Mouse (Mus musculus): ENCODE data around the gene Klhl18. TPM values are rescaled to one million over a fixed set of nuclear protein-coding genes. Genes with fewer than 3 reads are reported as not detected.

Klhl18 gene
- total and polyA plus RNA-seq, 2 experiments from 2014 or later: 19.0 to 32.1 TPM

DNA sequence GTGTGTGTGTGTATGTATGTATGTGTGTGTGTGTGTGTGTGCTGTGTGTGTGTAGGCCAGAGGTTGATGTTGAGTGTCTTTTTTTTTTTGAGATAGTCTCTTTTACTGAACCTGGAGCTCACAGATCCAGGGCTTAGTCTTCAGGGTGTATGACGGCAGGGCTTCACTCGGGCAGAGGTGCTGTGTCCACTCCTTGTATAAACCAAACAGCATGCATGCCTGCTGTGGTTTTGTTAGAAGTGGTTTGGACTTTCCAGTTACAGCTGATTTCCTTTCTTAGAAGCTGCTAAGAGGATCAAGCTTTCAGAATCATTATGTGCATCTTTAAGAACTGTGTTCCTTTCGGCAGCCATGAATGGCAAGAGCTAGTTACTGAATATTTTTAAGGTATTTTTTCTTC, 18.6 kb downstream of the Klhl18 start:
- 84% methylated on average over 3 of the region's 3 CpGs for WGBS
- no peaks in the 10 kb centered on the region for H3K4me1 ChIP-seq (ENCODE audit: insufficient read depth, low read length)
- DNase-seq (ENCODE audit: low spot score): no peak
- ATAC-seq: no peak
- H3K27ac ChIP-seq: no peak overlapping the region
- TF ChIP-seq CTCF (IDR thresholded peaks at IDR 0.05; ENCODE audit: low read depth): no peak
- H3K9me3 ChIP-seq (ENCODE audit: low read length): no peaks in the 10 kb centered on the region
- H3K4me2 ChIP-seq (ENCODE audit: low read depth, low read length): no peak overlapping the region
- H3K36me3 ChIP-seq (ENCODE audit: insufficient read depth, low read length): no peaks in the 10 kb centered on the region
- no peak overlapping the region for H3K9ac ChIP-seq (replicated peaks; ENCODE audit: low read length)
- H3K4me3 ChIP-seq (ENCODE audit: low read length): no peak overlapping the region
- no peaks in the 10 kb centered on the region for H3K27me3 ChIP-seq (ENCODE audit: insufficient read depth, low read length)

DNA sequence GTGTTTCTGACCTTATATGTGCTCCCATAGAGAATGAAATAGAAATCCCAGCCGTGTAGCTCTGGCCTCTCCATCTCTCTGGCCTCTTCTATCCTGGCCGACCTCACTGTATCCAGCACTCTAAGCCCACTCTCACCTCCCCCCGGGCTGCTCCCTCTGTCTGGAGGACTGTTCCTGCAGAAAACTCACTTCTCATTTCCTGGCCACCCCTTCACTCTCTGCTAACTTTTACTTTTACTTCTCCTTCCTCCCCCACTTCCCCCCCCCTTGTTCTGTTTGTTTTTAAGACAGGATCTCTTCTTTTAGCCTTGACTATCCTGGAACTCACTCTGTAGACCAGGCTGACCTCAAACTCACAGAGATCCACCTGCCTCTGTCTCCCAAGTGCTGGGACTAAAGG, 24.0 kb downstream of the Klhl18 start:
- DNase-seq (ENCODE audit: low spot score) (no peak), ATAC-seq (no peak)
- TF ChIP-seq CTCF (IDR thresholded peaks at IDR 0.05; ENCODE audit: low read depth): no peak
- H3K9me3 ChIP-seq (ENCODE audit: low read length): no peaks in the 10 kb centered on the region
- no peak overlapping the region for H3K27ac ChIP-seq
- no peak overlapping the region for H3K4me3 ChIP-seq (ENCODE audit: low read length)
- no peaks in the 10 kb centered on the region for H3K27me3 ChIP-seq (ENCODE audit: insufficient read depth, low read length)
- H3K36me3 ChIP-seq (ENCODE audit: insufficient read depth, low read length): peaks cover 13% of the 10 kb centered on the region; the same call in 1 of the 2 replicates
- no peak overlapping the region for H3K4me2 ChIP-seq (ENCODE audit: low read depth, low read length)
- no peaks in the 10 kb centered on the region for H3K4me1 ChIP-seq (ENCODE audit: insufficient read depth, low read length)
- H3K9ac ChIP-seq (replicated peaks; ENCODE audit: low read length): no peak overlapping the region
- 83% methylated on average over 3 of the region's 3 CpGs for WGBS

- Histone ChIP-seq H3K36me3 (ENCODE audit: insufficient read depth, low read length) (peaks cover 13% of the 10 kb centered on the region; the same call in 1 of the 2 replicates), H3K27me3 (ENCODE audit: insufficient read depth, low read length) (no peaks in the 10 kb centered on the region), H3K4me2 (ENCODE audit: low read depth, low read length) (no peak overlapping the region), H3K4me1 (ENCODE audit: insufficient read depth, low read length) (no peaks in the 10 kb centered on the region), H3K9ac (replicated peaks; ENCODE audit: low read length) (no peak overlapping the region), H3K9me3 (ENCODE audit: low read length) (no peaks in the 10 kb centered on the region), H3K4me3 (ENCODE audit: low read length) (no peak overlapping the region), H3K27ac (no peak overlapping the region; the same call in 1 of the 2 replicates)
- peak; percentile 94 for DNase-seq (ENCODE audit: low spot score)
- TF ChIP-seq CTCF (IDR thresholded peaks at IDR 0.05; ENCODE audit: low read depth): peak; percentile 92
- 28% methylated on average over 11 of the region's 11 CpGs for WGBS
- ATAC-seq: peak; percentile 95
Measured at GRCm38 (mm10) chr9:110448857-110449617, 27.5 kb downstream of the Klhl18 start.

DNA sequence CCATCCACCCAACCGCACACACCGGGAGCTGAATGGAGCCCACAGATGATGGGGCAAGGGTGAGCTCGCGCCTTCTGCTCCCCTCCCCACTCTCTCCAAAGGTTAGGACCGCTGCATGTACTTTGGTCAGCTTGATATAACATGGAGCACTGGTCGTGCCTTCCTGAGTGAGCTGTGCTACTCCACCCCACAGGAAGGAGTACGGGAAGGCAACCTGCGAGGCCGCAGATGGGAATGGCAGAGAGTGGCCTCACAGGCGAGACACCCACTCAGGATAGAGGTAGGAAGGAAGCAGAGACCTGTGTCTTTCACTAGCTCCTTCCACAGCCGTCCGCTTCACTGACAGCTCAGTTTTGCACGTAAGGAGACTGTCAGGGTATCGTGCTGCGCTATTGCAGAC, 28.1 kb downstream of the Klhl18 start:
- no peaks in the 10 kb centered on the region for H3K4me1 ChIP-seq (ENCODE audit: insufficient read depth, low read length)
- peaks cover 13% of the 10 kb centered on the region; the same call in 1 of the 2 replicates for H3K36me3 ChIP-seq (ENCODE audit: insufficient read depth, low read length)
- DNase-seq (ENCODE audit: low spot score) (no peak), ATAC-seq (peak; percentile 12; the same call in 1 of the 2 replicates)
- H3K4me2 ChIP-seq (ENCODE audit: low read depth, low read length): no peak overlapping the region
- no peaks in the 10 kb centered on the region for H3K9me3 ChIP-seq (ENCODE audit: low read length)
- H3K27me3 ChIP-seq (ENCODE audit: insufficient read depth, low read length): no peaks in the 10 kb centered on the region
- no peak for TF ChIP-seq CTCF (IDR thresholded peaks at IDR 0.05; ENCODE audit: low read depth)
- no peak overlapping the region for H3K27ac ChIP-seq
- no peak overlapping the region for H3K9ac ChIP-seq (replicated peaks; ENCODE audit: low read length)
- no peak overlapping the region for H3K4me3 ChIP-seq (ENCODE audit: low read length)
- 85% methylated on average over 15 of the region's 15 CpGs for WGBS

- Histone ChIP-seq H3K4me3 (ENCODE audit: low read length) (no peak overlapping the region), H3K9ac (replicated peaks; ENCODE audit: low read length) (no peak overlapping the region), H3K27me3 (ENCODE audit: insufficient read depth, low read length) (no peaks in the 10 kb centered on the region), H3K27ac (no peak overlapping the region), H3K36me3 (ENCODE audit: insufficient read depth, low read length) (peaks cover 14% of the 10 kb centered on the region; the same call in 1 of the 2 replicates), H3K4me1 (ENCODE audit: insufficient read depth, low read length) (no peaks in the 10 kb centered on the region), H3K4me2 (ENCODE audit: low read depth, low read length) (no peak overlapping the region), H3K9me3 (ENCODE audit: low read length) (no peaks in the 10 kb centered on the region)
- ATAC-seq (no peak), DNase-seq (ENCODE audit: low spot score) (no peak)
- 91% methylated on average over 6 of the region's 6 CpGs for WGBS
- no peak for TF ChIP-seq CTCF (IDR thresholded peaks at IDR 0.05; ENCODE audit: low read depth)
Measured at GRCm38 (mm10) chr9:110440559-110440958, 35.9 kb downstream of the Klhl18 start.

GRCm38 (mm10) chr9:110440049-110440448, 36.4 kb downstream of the Klhl18 start:
- ATAC-seq (no peak), DNase-seq (ENCODE audit: low spot score) (peak; percentile 23)
- no peaks in the 10 kb centered on the region for H3K27me3 ChIP-seq (ENCODE audit: insufficient read depth, low read length)
- no peaks in the 10 kb centered on the region for H3K9me3 ChIP-seq (ENCODE audit: low read length)
- H3K4me3 ChIP-seq (ENCODE audit: low read length): no peak overlapping the region
- H3K9ac ChIP-seq (replicated peaks; ENCODE audit: low read length): no peak overlapping the region
- no peak; the same call in 1 of the 2 replicates for TF ChIP-seq CTCF (IDR thresholded peaks at IDR 0.05; ENCODE audit: low read depth)
- WGBS: 52% methylated on average over 5 of the region's 5 CpGs
- H3K36me3 ChIP-seq (ENCODE audit: insufficient read depth, low read length): peaks cover 18% of the 10 kb centered on the region; the same call in 1 of the 2 replicates
- no peaks in the 10 kb centered on the region for H3K4me1 ChIP-seq (ENCODE audit: insufficient read depth, low read length)
- no peak overlapping the region for H3K27ac ChIP-seq
- no peak overlapping the region for H3K4me2 ChIP-seq (ENCODE audit: low read depth, low read length)

DNA sequence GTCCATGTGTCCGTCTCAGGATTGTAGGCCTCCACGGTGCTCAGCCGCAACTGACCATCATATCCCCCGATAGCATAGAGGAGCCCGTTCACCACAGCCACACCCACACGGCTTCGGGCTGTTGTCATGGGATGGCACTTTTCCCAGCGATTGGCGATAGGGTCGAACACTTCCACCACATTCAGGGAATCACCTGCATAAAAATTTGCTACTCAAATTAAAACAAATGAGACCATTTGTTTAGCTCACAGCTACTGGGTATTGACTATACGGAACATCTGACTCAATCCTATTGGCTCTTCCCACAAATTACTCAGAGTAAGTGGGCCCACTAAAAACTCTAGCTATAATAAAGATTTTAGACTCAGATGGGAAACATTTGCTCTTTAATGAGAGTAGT, 40.5 kb downstream of the Klhl18 start:
- peaks cover 35% of the 10 kb centered on the region for H3K36me3 ChIP-seq (ENCODE audit: insufficient read depth, low read length)
- no peak overlapping the region for H3K4me3 ChIP-seq (ENCODE audit: low read length)
- H3K9ac ChIP-seq (replicated peaks; ENCODE audit: low read length): no peak overlapping the region
- TF ChIP-seq CTCF (IDR thresholded peaks at IDR 0.05; ENCODE audit: low read depth): no peak
- no peaks in the 10 kb centered on the region for H3K4me1 ChIP-seq (ENCODE audit: insufficient read depth, low read length)
- DNase-seq (ENCODE audit: low spot score) (no peak), ATAC-seq (no peak)
- no peaks in the 10 kb centered on the region for H3K27me3 ChIP-seq (ENCODE audit: insufficient read depth, low read length)
- 93% methylated on average over 11 of the region's 11 CpGs for WGBS
- H3K4me2 ChIP-seq (ENCODE audit: low read depth, low read length): no peak overlapping the region
- H3K9me3 ChIP-seq (ENCODE audit: low read length): no peaks in the 10 kb centered on the region
- H3K27ac ChIP-seq: no peak overlapping the region

Measured in hindbrain, postnatal 0 days (tissue).